Mouse (Mus musculus) heart, embryonic 12.5 days (tissue): ENCODE measurements at regions not wholly inside any gene's neighbourhood (a gene's known extent, or its start where the extent isn't known, plus 50 kb on each side); places are given as distances from the start of the nearest gene placed in this dataset. TPM values are rescaled to one million over a fixed set of nuclear protein-coding genes. Genes with fewer than 3 reads are reported as not detected.
"Not testable (repeated sequence)": the region's sequence is repeated elsewhere in the genome, so short reads cannot be mapped to it uniquely, and the experiment has no call there.

Experiments used
- ATAC-seq: fragments of 200-750 bp; cut with Nextera tagmentation; 2 replicates; pipeline ENCODE4 v1.8.0; 2017; ENCODE audit warnings: moderate TSS enrichment, moderate library complexity; ENCODE audit not compliant: insufficient number of reproducible peaks, low FRiP score
- H3K27ac ChIP-seq: fragments of 300-500 bp; sonication (generic); 2 replicates; pipeline ENCODE4 v1.5.1; 2016; ENCODE audit warnings: mild to moderate bottlenecking, moderate library complexity; ENCODE audit not compliant: poor library complexity, severe bottlenecking
- H3K27me3 ChIP-seq: fragments of 300-500 bp; sonication (generic); replicated peaks from 2 replicates; pipeline ENCODE4 v1.6.1; 2016; ENCODE audit warnings: mild to moderate bottlenecking, moderate library complexity
- H3K36me3 ChIP-seq: fragments of 300-500 bp; sonication (generic); 2 replicates; pipeline ENCODE4 v1.6.1; 2016; ENCODE audit warnings: mild to moderate bottlenecking, moderate library complexity
- H3K4me1 ChIP-seq: fragments of 300-500 bp; sonication (generic); replicated peaks from 2 replicates; pipeline ENCODE4 v1.6.1; 2016; ENCODE audit warnings: mild to moderate bottlenecking
- H3K4me2 ChIP-seq: fragments of 300-500 bp; sonication (generic); 2 replicates; pipeline ENCODE4 v1.6.1; 2016; ENCODE audit warnings: mild to moderate bottlenecking, moderate library complexity
- H3K4me3 ChIP-seq: fragments of 300-500 bp; sonication (generic); 2 replicates; pipeline ENCODE4 v1.5.1; 2016; ENCODE audit warnings: mild to moderate bottlenecking
- H3K9ac ChIP-seq: fragments of 300-500 bp; sonication (generic); 2 replicates; pipeline ENCODE4 v1.6.1; 2016; ENCODE audit warnings: mild to moderate bottlenecking, moderate library complexity
- H3K9me3 ChIP-seq: fragments of 300-500 bp; sonication (generic); replicated peaks from 2 replicates; pipeline ENCODE4 v1.6.1; 2016; ENCODE audit warnings: mild to moderate bottlenecking, moderate library complexity
- WGBS: fragments of 180-500 bp; shearing (Covaris S2); methylation state at CpG from one replicate; pipeline ENCODE4 v1.1.7; 2016; 5-methylcytosine and 5-hydroxymethylcytosine counted together
- microRNA-seq: library from miRNA; unstranded; fragments of <30 nt; microRNA quantifications from one replicate; pipeline ENCODE4, GENCODE M21; 2017

DNA sequence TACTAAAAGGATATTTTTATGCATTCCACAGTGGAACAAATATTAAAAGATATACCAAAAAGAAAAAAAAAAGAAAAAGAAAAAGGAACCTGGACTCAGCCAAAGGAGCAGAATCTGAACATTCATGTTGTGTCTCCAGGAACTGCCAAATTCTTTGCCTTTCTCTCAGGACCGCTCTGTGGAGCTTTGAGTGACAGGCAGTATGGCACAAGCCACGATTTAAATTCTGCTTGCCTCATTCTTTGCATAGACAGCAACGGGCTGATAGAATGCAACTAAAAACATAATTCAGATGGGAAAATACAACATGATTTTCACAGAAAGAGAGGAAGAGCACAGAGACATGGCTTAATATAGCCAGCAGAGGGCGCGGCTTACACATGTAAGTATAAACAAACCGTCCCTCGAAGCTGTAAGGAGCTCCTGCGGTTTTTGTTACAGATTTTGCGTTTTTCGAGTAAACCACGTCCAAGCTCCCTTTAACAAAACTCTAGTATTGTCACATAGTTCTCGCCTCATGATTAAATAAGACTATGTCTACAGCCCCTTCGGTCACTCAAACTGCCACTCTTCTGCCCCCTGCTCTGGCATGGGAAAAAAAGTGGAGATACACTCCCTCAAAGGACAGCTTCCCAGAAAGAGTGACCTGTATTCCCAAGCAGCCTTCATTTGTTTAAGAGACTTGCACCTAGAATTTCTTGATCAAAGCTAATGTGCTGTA is 216.5 kb upstream of the Arx start:
- Histone ChIP-seq H3K4me1 (no peaks in the 10 kb centered on the region), H3K27me3 (0 out of 2 replicates have a peak, but pooled peaks cover 4% of the 10 kb centered on the region), H3K4me3 (peak overlapping the region; percentile 30), H3K9me3 (no peaks in the 10 kb centered on the region), H3K9ac (no peak overlapping the region), H3K4me2 (peak overlapping the region; percentile 59), H3K27ac (no peak overlapping the region), H3K36me3 (no peaks in the 10 kb centered on the region)
- no peak for ATAC-seq
- WGBS = 12% methylated on average over 13 of the region's 13 CpGs

DNA sequence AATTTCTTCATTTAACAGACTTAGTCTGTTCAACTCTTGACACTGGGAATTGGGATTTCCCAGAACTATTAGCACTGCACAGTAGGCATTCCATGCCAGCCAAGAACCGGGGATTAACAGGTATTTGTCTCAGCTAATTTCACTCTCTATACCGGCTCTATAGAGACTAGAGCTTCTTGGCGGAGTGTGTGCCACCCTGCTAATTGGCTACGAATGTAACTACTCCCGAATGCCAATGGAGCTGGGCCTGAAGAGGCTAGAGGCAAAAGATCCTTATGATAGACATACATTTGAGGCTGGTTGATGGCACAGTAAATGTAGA is 216.0 kb upstream of the Arx start:
- Histone ChIP-seq H3K4me1 (no peaks in the 10 kb centered on the region), H3K4me3 (no peak overlapping the region), H3K9ac (no peak overlapping the region), H3K36me3 (no peaks in the 10 kb centered on the region), H3K9me3 (no peaks in the 10 kb centered on the region), H3K27me3 (0 out of 2 replicates have a peak, but pooled peaks cover 4% of the 10 kb centered on the region), H3K4me2 (peak overlapping the region; percentile 59; the same call in 1 of the 2 replicates), H3K27ac (no peak overlapping the region)
- ATAC-seq = no peak
- 51% methylated on average over 5 of the region's 5 CpGs for WGBS

DNA sequence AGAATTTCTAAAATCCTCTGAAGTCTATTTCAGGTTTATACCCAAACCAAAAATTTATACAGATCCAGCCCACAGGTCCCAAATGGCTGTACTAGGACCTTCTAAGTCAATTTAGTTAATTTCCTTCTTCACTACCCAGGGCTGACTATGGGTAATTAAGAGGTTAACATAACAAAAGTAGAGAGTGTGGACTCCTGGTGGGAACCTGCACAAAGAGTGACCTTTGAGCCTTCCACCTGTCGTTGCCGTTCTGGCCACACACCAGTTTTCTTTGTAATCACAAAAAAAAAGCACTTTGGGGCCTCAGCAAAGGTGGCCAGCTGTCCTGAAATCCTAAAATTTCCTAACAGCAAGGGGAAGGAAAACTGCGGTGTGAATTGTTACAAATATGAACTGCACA is 197.3 kb upstream of the Arx start:
- Histone ChIP-seq H3K4me1 (no peaks in the 10 kb centered on the region), H3K9ac (no peak overlapping the region), H3K9me3 (no peaks in the 10 kb centered on the region), H3K4me2 (no peak overlapping the region), H3K4me3 (no peak overlapping the region), H3K27ac (no peak overlapping the region), H3K36me3 (no peaks in the 10 kb centered on the region), H3K27me3 (no peaks in the 10 kb centered on the region)
- no peak for ATAC-seq
- WGBS = 51% methylated on average over 3 of the region's 3 CpGs

GRCm38 (mm10) chrX:93097551-93097950 is 188.7 kb upstream of the Arx start:
- Histone ChIP-seq H3K9ac (no peak overlapping the region), H3K27me3 (no peaks in the 10 kb centered on the region), H3K4me2 (no peak overlapping the region), H3K36me3 (no peaks in the 10 kb centered on the region), H3K27ac (no peak overlapping the region), H3K9me3 (no peaks in the 10 kb centered on the region), H3K4me1 (no peaks in the 10 kb centered on the region), H3K4me3 (no peak overlapping the region)
- ATAC-seq = no peak
- 72% methylated on average over 2 of the region's 2 CpGs for WGBS

DNA sequence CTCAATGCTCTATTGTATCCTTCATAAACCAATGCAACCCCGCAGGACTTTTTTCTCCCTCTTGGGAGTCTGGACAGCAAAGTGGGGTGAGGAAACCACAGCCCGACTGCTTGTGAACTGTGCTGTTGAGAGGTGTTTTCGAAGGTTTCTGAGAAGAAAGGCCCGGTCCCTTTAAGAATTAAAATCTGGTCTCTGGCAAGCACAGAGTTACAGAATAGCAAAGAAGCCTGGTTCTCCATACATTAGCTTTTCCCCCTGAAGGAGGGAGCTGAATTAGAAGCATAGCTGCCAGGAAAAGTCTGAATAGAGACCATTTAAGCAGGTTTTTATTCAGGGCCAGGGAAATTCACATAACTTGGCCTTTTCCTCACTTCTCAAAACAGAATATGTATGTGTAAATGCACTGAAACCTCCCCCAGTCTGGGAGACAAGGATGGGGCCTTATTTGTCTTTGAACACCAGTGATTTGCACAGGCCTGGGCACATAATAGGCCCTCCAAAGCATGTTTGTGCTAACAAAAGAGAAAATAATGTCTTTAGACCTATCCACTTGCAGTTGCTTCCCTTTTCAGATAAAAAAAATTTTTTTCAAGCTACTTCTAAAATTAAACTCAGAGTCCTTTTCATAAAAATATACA is 178.2 kb upstream of the Arx start:
- no peak for ATAC-seq
- 70% methylated on average over 4 of the region's 4 CpGs for WGBS
- Histone ChIP-seq H3K4me1 (no peaks in the 10 kb centered on the region), H3K36me3 (no peaks in the 10 kb centered on the region), H3K27ac (no peak overlapping the region), H3K9ac (no peak overlapping the region), H3K4me3 (no peak overlapping the region), H3K9me3 (no peaks in the 10 kb centered on the region), H3K27me3 (no peaks in the 10 kb centered on the region), H3K4me2 (no peak overlapping the region)

DNA sequence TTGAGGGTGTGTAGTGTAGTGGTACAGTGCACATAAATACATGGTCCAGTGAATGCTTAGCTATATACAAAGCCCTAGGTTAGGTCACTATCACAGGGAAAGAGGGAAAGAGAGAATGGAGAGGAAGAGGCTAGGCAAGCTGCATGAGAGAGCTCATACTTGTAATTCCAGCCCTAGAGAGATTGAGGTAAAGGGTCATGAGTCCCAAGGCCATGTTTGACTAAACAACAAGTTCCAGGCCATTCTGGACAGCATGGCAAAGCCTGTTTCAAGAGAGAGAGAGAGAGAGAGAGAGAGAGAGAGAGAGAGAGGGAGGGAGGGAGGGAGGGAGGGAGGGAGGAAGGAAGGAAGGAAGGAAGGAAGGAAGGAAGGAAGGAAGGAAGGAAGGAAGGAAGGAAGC is 131.9 kb upstream of the Arx start:
- not testable (repeated sequence) for H3K36me3 ChIP-seq, H3K27ac ChIP-seq, H3K4me2 ChIP-seq, H3K9me3 ChIP-seq, H3K27me3 ChIP-seq, ATAC-seq, H3K4me3 ChIP-seq, H3K9ac ChIP-seq, H3K4me1 ChIP-seq

- no peak overlapping the region for H3K27ac ChIP-seq
- no peaks in the 10 kb centered on the region for H3K27me3 ChIP-seq
- no peak overlapping the region for H3K9ac ChIP-seq
- no peaks in the 10 kb centered on the region for H3K36me3 ChIP-seq
- ATAC-seq = no peak
- no peak overlapping the region for H3K4me2 ChIP-seq
- H3K4me1 ChIP-seq = no peaks in the 10 kb centered on the region
- H3K9me3 ChIP-seq = no peaks in the 10 kb centered on the region
- H3K4me3 ChIP-seq = no peak overlapping the region
These were observed 127.1 kb upstream of the Arx start for GRCm38 (mm10) chrX:93159105-93159504.

DNA sequence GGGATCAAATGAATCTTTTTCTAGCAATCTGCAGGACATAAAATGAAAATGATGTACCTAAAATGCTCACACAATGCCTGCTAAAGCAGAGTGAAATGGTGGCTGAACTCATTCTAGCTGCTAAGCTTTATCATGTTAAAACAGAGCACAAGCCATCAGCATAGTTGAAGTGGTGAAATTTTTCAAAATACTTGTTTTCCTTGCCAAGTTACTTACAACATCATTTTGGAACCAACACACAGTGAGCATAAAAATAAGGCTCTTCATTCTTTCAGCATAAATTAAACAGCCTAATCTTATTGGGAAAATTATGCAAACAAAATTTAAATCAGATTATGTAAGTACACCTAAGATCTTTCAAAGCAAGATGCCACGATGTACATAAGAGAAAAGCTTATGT is 125.3 kb upstream of the Arx start:
- H3K27me3 ChIP-seq = no peaks in the 10 kb centered on the region
- no peaks in the 10 kb centered on the region for H3K36me3 ChIP-seq
- no peak overlapping the region for H3K4me3 ChIP-seq
- no peak overlapping the region for H3K4me2 ChIP-seq
- no peak overlapping the region for H3K27ac ChIP-seq
- WGBS = 54% methylated on average over 1 of the region's 1 CpGs
- no peak overlapping the region for H3K9ac ChIP-seq
- H3K4me1 ChIP-seq = no peaks in the 10 kb centered on the region
- H3K9me3 ChIP-seq = no peaks in the 10 kb centered on the region
- ATAC-seq = no peak

Small RNA genes lying in the stretch of these regions (microRNA-seq; reads per million reads assigned to microRNA genes)
- not detected for gene Gm24973
